Mouse (Mus musculus) embryo, embryonic 10 days (tissue): Measurements from ENCODE around the gene Rnf2.
"Not testable (repeated sequence)": the region's sequence is repeated elsewhere in the genome, so short reads cannot be mapped to it uniquely, and the experiment has no call there.

Source experiments
- DNase-seq: peaks from one replicate; pipeline ENCODE4 v3.0.0-alpha.2; 2015; ENCODE audit warnings: low spot score

Rnf2 gene

DNA sequence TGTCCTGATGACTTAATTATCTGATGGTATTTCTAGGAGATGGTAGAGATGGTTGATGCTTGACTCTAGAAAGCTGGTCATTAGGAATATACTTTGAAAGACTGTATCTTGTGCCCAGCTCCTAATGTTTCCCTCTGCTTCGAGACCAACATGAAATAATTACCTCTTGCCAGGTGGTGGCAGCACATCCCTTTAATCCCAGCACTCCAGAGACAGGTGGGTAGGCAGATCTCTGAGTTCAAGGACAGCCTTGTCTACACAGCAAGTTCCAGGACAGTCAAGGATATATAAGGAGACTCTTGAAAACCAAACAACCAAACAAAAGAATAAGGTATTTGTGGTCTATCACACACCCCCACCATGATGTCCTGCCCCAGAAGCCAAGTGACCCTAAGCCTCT is 17.2 kb downstream of the Rnf2 start:
- no peak for DNase-seq

DNA sequence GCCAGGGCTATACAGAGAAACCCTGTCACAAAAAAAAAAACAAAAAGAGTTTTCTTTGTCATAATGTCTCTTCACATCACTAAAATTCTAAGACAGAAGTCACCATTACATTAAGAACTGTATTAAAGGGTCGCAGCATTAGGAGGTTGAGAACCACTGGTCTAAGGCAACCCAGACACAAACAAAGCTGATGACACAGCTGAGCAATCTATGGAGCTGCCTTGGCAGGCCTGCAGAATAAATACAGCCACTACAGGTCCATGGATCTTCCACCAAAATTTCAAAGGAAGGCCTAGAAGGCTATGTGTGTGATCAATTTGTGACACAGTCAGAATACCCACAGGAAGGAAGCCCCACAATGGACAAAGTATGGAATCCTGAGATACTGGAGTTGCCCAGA is 18.3 kb downstream of the Rnf2 start:
- DNase-seq, result no peak

DNA sequence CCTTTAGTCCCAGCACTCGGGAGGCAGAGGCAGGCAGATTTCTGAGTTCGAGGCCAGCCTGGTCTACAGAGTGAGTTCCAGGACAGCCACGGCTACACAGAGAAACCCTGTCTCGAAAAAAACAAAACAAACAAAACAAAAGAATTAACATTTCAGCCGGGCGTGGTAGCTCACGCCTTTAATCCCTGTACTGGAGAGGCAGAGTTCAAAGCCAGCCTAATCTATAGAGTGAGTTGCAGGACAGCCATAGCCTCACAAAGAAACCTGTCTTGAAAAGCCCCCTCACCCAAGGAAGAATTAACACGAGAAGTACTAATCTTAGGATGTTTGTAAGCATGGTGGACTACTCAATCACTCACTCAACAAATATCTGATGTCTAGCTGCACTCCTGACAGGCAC is 28.4 kb downstream of the Rnf2 start:
- DNase-seq, result not testable (repeated sequence)

DNA sequence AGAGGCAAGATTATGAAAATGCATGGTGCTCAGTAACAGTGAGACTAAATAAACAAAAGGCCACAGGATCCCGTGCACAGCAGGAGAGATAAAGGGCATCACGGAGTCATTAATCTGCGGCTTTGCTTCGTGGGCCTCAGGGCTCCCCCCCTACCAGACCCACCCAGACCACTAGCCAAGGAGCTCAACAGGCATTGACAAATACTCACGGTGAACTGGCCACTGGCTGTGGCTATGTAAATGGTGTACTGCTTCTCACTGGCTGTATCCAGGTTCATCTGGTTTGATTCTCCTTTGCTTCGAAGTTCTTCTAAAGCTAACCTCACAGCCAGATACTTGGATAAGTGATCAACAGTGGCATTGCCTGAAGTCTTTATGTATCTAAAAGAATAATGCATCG is 29.3 kb downstream of the Rnf2 start:
- DNase-seq, result no peak

DNA sequence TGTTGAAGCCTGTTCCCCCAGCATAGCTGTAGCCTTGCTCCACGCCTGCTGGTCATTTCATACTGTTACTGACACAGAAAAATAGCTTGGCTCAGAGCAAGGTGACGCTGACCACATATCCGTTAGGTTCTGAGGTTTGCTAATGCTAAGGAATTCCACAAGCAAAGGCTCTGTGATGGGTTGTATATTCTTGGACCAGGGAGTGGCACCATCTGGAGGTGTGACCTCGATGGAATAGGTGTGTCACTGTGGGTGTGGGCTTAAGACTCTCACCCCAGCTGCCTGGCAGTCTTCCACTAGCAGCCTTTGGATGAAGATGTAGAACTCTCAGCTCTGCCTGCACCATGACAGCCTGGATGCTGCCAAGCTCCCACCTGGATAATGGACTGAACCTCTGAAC is 34.2 kb downstream of the Rnf2 start:
- DNase-seq, result no peak

DNA sequence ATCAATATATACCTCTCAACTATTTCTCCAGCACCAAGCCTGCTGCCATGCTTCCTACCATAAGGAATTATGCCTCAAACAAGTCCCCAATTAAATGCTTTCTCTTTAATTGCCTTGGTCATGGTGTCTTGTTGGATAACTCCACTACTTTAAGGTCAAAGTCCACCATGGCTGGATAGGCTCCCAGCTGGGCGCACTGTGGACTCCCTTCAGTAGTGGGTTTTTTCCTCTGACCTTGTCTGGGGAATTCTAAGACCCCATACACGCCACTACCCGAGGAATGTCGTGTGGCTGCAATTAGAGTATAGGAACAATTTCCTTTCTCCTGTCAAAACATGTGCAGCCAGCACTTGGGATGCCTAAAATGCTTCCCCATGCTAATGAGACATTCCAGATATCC is 35.8 kb downstream of the Rnf2 start:
- DNase-seq, result peak; percentile 24

DNA sequence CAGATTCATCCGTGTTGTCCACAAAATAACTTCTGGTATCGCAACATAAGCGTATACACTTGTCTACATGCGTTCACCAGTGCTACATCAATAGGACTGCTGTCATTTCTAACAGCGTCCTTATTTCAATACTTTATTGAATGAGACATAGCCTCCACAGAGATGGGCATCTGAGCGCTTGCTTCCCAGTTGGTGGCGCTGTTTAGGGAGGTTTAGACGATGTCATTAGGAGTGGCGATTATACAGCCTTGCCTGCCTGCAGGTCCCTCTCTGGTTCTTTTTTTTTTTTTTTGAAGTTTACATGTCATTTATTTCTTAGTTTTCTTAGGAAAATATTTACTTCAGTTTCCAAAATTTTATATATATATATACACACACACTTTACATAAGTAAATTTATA is 39.5 kb downstream of the Rnf2 start:
- DNase-seq, result peak; percentile 53

DNA sequence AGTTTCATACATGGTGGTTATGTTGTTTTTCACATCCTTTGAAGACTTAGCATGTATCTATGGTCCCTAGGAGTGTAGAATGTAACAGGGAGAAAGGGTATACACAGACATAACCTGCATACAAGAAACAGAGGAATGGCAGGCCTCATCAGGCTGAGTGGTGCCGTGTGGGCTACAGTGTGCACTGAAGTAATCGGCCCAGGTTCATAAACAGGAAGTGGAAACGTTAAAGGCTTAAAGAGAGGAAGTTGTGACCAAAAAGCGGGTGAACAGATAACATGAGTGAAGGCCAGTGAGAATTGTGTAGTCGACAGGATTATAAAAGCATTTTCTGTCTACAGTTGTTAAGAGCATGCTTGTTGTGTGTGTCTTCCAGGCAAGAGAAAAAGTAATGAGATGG is 43.7 kb downstream of the Rnf2 start:
- no peak for DNase-seq

DNA sequence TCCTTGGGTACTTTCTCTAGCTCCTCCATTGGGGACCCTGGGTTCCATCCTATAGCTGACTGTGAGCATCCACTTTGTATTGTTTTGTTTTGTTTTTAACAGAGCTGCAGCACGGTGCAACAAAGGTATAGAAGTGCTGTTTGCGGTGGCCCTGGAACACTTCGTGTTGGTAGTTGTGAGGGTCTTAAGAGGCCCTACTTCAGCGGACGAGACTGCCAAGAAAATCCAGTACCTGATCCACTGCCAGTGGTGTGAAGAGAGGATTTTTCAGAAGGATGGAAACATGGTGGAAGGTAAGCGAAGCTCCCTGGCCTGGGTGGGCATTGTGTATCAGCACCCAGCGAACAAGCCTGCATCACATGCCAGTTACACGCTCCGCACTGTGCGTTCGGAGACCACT is 48.8 kb downstream of the Rnf2 start:
- DNase-seq, result no peak

DNA sequence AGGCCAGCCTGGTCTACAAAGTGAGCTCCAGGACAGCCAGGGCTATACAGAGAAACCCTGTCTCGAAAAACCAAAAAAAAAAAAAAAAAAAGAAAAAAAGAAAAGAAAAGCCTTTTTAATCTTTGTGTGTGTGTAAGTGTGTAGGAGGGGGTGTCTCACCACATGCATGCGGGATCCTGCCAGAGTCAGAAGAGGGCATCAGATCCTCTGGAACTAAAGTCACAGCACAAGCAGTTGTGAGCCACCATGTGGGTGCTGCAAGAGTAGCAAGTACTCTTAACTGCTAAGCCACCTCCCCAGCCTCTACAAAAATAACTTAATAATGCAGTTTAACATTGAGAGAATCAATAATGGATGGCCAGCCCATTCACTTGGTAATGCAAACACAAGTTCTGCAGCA is 49.9 kb downstream of the Rnf2 start:
- DNase-seq, result no peak

DNA sequence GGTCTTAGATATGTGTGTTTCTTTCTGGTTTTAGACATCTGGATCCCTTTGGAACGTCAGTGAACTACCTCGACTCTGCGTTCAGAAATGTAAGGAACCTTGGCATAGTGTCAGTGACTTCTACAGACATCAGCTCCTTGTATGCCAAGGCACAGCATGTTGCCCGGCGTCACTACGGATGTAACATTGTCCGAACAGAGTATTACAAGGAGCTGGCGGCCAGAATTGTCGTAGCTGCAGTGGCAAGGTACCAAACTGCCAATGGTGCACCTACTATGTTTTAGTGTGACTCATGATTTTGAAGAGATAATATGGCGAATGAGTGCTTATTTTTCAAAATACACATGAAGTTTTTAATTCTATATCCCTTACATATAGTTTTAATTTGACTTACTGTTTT is 50.9 kb downstream of the Rnf2 start:
- no peak for DNase-seq

DNA sequence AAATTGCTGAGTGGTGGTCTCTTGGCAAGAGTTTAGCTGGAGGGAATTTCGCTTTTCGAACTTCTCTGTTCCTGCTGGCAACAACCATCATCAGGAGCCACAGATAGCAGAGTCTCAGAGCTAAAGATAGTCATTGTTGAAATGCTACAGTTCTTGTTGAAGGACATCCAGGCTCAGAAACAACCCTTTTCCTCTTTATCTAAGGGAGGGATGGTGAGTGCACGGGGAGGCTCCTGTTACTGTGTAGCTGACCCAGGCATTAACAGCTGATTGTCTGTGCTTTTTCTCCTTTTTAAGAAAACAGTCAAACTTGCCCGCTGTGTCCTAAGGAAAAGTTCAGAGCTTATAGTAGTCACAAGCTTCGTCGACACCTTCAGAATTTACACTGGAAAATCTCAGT is 65.3 kb downstream of the Rnf2 start:
- no peak for DNase-seq

DNA sequence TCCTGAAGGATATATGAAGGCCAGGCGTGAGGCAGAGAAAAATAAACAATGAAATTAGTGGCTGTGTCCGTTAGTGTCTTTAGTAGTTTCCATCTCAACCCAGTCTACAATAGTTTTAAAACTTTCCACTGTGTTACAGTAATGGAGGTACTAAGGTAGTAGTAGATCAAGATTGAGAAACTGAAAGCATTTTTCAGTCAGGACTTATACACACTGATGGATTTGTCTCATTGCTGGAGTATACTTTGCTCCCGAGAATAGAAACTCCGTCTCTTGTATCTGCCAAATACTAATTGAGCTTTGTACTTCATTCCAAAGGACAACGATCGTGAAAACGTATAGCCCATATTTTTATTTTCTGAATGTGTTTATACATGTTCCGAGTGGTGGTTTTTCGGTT is 71.4 kb downstream of the Rnf2 start:
- no peak for DNase-seq

DNA sequence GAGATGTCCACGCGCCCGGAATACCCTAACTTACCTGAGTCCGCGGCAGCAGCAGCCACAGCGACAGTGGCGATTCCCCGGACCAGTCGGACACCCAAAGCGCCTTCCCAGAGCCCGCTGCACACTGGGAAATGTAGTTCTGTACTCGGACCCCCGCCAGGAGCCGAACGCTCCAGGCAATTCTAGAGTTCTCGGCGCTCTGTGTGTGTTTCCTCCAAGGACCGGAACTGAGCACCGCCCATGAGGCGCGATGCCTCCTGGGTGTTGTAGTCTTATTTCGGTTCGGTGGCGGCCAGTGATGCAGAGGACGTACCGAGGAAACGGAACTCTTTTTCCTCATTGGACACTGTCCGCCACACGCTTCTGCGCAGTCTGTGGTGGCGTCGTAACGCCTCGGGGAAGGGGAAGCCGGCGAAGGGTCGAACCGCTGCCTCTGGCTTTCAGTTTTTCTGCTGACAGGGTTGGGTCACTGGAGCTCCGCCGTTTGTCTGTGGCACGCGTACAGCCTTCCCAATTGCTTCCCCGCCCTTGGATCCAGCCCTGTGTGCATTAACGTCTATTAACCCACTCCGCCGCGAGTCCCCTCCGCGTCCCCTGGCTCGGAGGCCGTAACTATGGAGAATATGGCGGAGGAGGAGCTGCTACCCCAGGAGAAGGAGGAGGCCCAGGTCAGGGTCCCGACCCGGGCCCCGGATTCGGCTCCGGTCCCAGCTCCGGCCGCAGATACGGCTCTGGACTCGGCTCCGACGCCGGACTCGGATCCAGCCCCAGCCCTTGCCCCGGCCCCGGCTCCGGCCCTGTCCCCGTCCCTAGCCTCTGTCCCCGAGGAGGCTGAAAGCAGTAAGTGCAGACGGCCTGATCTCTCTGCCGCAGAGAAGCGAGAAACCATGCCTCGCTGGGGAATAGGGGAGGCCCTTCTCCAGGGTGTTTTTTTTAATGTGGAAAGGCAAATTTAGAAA is 72.2 kb downstream of the Rnf2 start, which contains the start of the genes Swt1 and Trmt1l:
Gene Swt1, minus strand, starts transcription at position 193 of the 959 bp plus-strand sequence.
Gene Trmt1l, plus strand, starts transcription at position 280 of the 959 bp plus-strand sequence.
- peak; percentile 100 for DNase-seq

DNA sequence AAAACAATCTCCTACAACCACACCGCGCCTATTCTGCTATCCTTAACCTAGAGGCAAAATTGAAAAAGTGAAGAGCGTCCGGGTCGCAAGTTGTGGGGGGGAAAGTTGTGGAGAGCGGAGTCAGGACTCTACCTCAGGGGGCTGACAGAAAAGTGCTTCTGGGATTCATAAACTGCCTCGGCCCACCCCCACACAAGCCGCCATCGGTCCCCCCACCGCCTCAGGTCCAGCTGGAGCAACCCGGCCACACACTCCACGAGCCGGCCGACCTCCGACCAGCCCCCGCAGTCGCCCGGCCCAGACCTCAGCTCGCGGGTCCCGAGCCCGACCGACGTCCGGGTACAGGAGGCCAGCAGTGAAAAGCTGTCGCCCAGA is 72.9 kb downstream of the Rnf2 start:
- no peak for DNase-seq

DNA sequence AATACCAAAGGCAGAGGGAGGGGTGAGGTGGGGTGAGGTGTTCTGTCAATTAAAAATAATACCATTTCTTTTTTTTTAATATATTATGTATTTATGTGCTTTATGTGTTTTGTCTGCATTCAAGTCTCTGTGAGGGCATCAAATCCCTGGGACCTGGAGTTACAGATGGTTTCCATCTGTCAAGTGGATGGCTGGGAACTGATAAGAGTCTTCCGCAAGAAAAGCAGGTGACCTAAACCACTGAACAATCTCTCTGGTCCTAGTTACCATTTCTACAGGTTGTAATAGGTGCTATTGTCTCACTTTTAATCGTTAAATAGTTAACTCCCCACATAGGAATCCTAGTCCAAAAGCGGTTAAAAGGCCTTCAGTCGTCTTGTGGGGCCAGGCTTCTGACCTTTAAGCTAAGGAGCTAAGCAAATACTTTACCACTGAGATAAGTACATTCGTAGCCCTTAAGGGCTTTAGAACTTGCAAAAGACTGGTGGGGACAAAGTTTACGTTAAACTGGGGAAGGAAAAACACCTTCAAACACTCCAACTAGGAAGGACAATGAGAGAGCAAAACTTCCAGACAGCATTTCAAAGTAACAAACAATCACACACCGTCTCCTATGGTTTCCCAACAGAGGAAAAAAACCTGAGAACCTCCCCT is 73.7 kb downstream of the Rnf2 start:
- no peak for DNase-seq

DNA sequence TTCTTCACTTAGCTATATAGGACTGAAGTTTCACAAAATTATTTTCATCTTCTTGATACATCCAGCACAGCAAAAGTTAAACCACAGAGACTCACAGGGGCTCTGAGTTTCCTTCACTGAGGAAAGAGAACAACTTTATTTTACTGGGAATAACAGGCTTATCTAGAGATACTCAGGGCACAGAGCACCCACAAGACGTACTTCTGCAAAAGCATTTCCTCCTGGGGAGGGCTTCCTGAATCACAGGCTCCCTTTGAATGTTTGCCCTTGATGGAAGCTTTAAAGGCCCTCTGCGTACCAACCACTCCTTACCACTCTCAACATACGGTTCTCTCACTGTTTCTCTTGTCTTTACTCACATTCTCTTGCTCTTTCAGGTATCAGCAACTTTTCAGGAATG is 78.6 kb downstream of the Rnf2 start:
- no peak for DNase-seq

DNA sequence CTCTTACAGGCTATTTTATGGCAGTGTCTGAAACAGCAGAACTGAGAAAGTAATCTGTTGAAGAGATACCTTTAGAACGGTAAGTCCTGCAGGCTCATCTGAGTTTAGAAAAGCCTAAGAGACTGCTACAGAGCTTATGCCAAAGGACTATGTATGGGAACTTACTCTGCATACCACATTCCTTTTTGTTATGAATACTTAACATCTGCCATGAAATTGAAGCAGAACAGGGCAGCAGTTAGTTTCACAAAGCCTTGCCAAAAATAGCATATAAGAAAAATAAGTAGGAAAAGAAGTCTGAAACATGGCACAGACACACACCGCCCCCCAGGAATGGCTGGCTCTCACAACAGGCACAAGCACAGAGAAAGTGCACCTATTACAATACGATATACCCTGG is 90.9 kb downstream of the Rnf2 start:
- DNase-seq, result no peak
